Mouse (Mus musculus): Measurements from ENCODE around the gene Lipt2. TPM values are rescaled to one million over a fixed set of nuclear protein-coding genes. Genes with fewer than 3 reads are reported as not detected.

The Lipt2 gene
- 1 to 10 TPM; 2.2 to 4.0 TPM for total RNA-seq (2023)

GRCm38 (mm10) chr7:100159105-100159841 lies at the start of gene Lipt2:
Gene Lipt2, plus strand, starts transcription at chr7:100159277.

GRCm38 (mm10) chr7:100121376-100121789 lies 37.7 kb upstream of the Lipt2 start, which contains the start of gene Pold3:
Gene Pold3, minus strand, starts transcription at chr7:100121565.

GRCm38 (mm10) chr7:100176269-100176668 lies 17.2 kb downstream of the Lipt2 start, which contains the start of gene Kcne3:
Gene Kcne3, plus strand, starts transcription at chr7:100176502.

Other genes with a start within 250 kb of the Lipt2 start
- 10 to 100 TPM; 42.2 to 43.1 TPM for gene Rnf169, start 178.8 kb upstream of the Lipt2 start, total RNA-seq (2023)
- not detected for gene Chrdl2, start 153.1 kb upstream of the Lipt2 start, total RNA-seq (2023)
- gene Pold3, start 37.7 kb upstream of the Lipt2 start, total RNA-seq (2023), result 10 to 100 TPM; 51.0 to 58.0 TPM
- gene Kcne3, start 17.2 kb downstream of the Lipt2 start, total RNA-seq (2023), result 10 to 100 TPM; 73.2 to 87.7 TPM
- gene Pgm2l1, start 68.1 kb downstream of the Lipt2 start, total RNA-seq (2023), result 10 to 100 TPM; 11.4 to 13.1 TPM
- not detected for gene P4ha3, start 126.2 kb downstream of the Lipt2 start, total RNA-seq (2023)
- gene C2cd3, start 213.0 kb downstream of the Lipt2 start, total RNA-seq (2023), result 10 to 100 TPM; 28.7 to 42.0 TPM
- gene Ppme1, start 213.0 kb downstream of the Lipt2 start, total RNA-seq (2023), result 10 to 100 TPM; 26.9 to 30.9 TPM

All from monocyte, adult 59 days (primary cell).